Mouse (Mus musculus) CD4-positive naive resting alpha-beta T cell, adult 76 days (primary cell): ENCODE results near the gene Tymp. TPM values are rescaled to one million over a fixed set of nuclear protein-coding genes. Genes with fewer than 3 reads are reported as not detected.

Source experiments
- total RNA-seq: library from RNA; stranded (reverse); gene quantifications from one replicate; pipeline ENCODE4 v1.2.4, GENCODE M21; 2023

Gene Tymp
- 0.56 TPM for total RNA-seq

GRCm38 (mm10) chr15:89376957-89377356 is at the start of gene Tymp:
Gene Tymp, minus strand, starts transcription at chr15:89377039.

GRCm38 (mm10) chr15:89425711-89426121 is 48.9 kb upstream of the Tymp start, which contains the start of gene Cpt1b:
Gene Cpt1b, minus strand, starts transcription at chr15:89425863.

GRCm38 (mm10) chr15:89410118-89410517 is 33.3 kb upstream of the Tymp start, which contains the start of gene Syce3:
Gene Syce3, minus strand, starts transcription at chr15:89410503.

GRCm38 (mm10) chr15:89384617-89385016 is 7.8 kb upstream of the Tymp start, which contains the start of gene Klhdc7b:
Gene Klhdc7b, plus strand, starts transcription at chr15:89384917.

GRCm38 (mm10) chr15:89378831-89379401 is 2.1 kb upstream of the Tymp start, which contains the start of gene Odf3b:
Gene Odf3b, minus strand, starts transcription at chr15:89379282.

GRCm38 (mm10) chr15:89373762-89374248 is 3.0 kb downstream of the Tymp start, which contains the start of gene Sco2:
Gene Sco2, minus strand, starts transcription at chr15:89373846.

GRCm38 (mm10) chr15:89355241-89356187 is 21.3 kb downstream of the Tymp start, which contains the start of the genes Lmf2 and Ncaph2:
Gene Lmf2, minus strand, starts transcription at chr15:89355659.
Gene Ncaph2, plus strand, starts transcription at chr15:89355719.

GRCm38 (mm10) chr15:89334271-89334670 is 42.6 kb downstream of the Tymp start, which contains the start of gene Miox:
Gene Miox, plus strand, starts transcription at chr15:89334398.

GRCm38 (mm10) chr15:89322670-89323522 is 53.9 kb downstream of the Tymp start, which contains the start of gene Adm2:
Gene Adm2, plus strand, starts transcription at chr15:89322720.

Other genes with a start within 250 kb of the Tymp start
- gene Hdac10, start 248.3 kb downstream of the Tymp start, total RNA-seq, result 25.4 TPM
- gene Mapk12, start 236.3 kb downstream of the Tymp start, total RNA-seq, result 3.9 TPM
- 26.2 TPM for gene Mapk11, start 227.4 kb downstream of the Tymp start, total RNA-seq
- gene Plxnb2, start 196.3 kb downstream of the Tymp start, total RNA-seq, result 2.8 TPM
- 21.9 TPM for gene Dennd6b, start 180.5 kb downstream of the Tymp start, total RNA-seq
- gene Ppp6r2, start 165.5 kb downstream of the Tymp start, total RNA-seq, result 52.2 TPM
- gene Sbf1, start 61.7 kb downstream of the Tymp start, total RNA-seq, result 395 TPM
- gene Adm2, start 54.3 kb downstream of the Tymp start, total RNA-seq, result not detected
- not detected for gene Miox, start 42.6 kb downstream of the Tymp start, total RNA-seq
- 29.6 TPM for gene Lmf2, start 21.4 kb downstream of the Tymp start, total RNA-seq
- 113 TPM for gene Ncaph2, start 21.3 kb downstream of the Tymp start, total RNA-seq
- 18.0 TPM for gene Sco2, start 3.2 kb downstream of the Tymp start, total RNA-seq
- gene Odf3b, start 2.2 kb upstream of the Tymp start, total RNA-seq, result not detected
- not detected for gene Klhdc7b, start 7.9 kb upstream of the Tymp start, total RNA-seq
- gene Syce3, start 33.5 kb upstream of the Tymp start, total RNA-seq, result not detected
- 8.1 TPM for gene Cpt1b, start 48.8 kb upstream of the Tymp start, total RNA-seq
- 7.5 TPM for gene C730034F03Rik, start 52.5 kb upstream of the Tymp start, total RNA-seq
- 0.62 TPM for gene Gm44502, start 52.7 kb upstream of the Tymp start, total RNA-seq
- 220 TPM for gene Chkb, start 52.9 kb upstream of the Tymp start, total RNA-seq
- not detected for gene Mapk8ip2, start 76.9 kb upstream of the Tymp start, total RNA-seq
- 15.0 TPM for gene Arsa, start 100.4 kb upstream of the Tymp start, total RNA-seq
- 0.32 TPM for gene Shank3, start 122.6 kb upstream of the Tymp start, total RNA-seq
- not detected for gene Acr, start 191.3 kb upstream of the Tymp start, total RNA-seq
- 1.4 TPM for gene Rabl2, start 214.9 kb upstream of the Tymp start, total RNA-seq